Mouse (Mus musculus) layer of hippocampus, adult 8-10 months (tissue): ENCODE data around the gene Pak6. TPM values are rescaled to one million over a fixed set of nuclear protein-coding genes. Genes with fewer than 3 reads are reported as not detected.
"Not testable (repeated sequence)": the region's sequence is repeated elsewhere in the genome, so short reads cannot be mapped to it uniquely, and the experiment has no call there.

Experiments
- DNase-seq, 2 experiments: peaks; one replicate each; pipeline ENCODE4 v3.0.0; 2022; ENCODE audit warnings: low spot score in 2 of 2
- total RNA-seq, 4 experiments: library from RNA; stranded (reverse); gene quantifications; 2 replicates each; pipeline ENCODE4 v1.2.4; 2022

Pak6 gene
- 10 to 100 TPM; 50.7 to 58.1 (median 54.1) TPM for total RNA-seq

DNA sequence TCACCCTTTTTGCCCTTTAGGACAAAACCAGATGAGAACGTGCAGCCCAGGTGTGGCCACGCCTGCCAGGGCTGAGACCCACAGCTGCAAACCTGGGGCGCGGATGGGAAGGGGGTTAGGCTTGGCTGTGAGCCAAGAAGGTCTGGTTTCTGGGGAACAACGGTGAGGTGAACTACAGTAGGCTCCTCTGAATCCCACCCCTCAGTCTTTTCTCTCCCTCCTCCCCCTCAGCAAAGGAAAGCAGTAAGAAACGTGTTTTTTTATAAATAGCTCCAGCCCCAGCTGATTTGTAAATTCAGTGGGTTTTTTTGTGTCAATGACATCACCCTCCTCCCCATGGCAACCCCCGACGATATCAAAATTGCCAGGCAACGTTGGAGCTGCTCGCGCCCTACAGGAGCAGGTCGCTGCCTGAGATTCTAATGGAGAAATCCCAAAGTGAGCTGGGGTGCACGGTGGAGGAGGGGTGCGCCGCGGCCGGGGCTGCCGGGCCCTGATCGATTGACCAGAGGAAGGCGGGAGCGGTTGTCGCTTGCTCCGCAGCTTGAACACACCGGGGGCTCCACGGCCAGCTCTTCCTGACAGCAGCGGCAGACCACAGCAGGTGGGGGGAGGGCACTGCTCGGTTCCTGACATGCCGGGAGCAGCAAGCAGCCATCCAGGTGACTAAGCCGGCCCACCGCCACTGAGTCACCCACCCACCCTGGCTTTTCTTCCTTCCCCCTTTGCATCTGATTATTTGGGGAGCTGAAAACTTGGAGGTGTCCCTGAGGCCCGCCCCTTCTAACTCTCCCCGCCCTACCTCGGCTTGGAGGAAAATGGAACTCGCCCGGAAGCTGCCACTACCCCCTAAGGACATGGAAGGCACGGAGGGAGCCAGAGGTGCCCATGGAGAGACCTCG is at the start of gene Pak6:
Pak6 (plus strand) TSS at position 402 of the 902 bp plus-strand sequence.
- DNase-seq: peak; percentile 64 to 69

- DNase-seq: no peak
Observed at GRCm38 (mm10) chr2:118618013-118618412, 45.1 kb upstream of the Pak6 start.

GRCm38 (mm10) chr2:118620101-118620500 is 43.0 kb upstream of the Pak6 start:
- DNase-seq: no peak

DNA sequence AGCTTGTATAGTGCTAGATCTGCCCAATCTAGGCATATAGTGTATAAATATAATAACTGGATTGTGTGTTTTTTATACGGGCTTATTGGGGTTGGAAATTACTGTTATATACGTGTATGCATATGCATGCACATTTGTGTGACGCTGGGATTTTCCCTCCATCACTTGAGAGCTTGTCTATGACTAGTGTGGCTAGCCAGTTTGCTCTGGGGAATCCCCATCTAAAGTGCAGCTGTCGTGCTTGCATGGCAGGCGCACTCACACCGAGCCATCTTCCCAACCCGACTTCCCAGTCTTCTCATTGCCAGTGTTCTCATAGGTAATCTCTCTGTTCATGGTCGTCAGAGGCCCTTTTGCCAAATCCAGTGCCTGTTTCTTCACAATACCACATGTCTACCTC is 42.5 kb upstream of the Pak6 start:
- no peak for DNase-seq

GRCm38 (mm10) chr2:118629276-118629675 is 33.8 kb upstream of the Pak6 start:
- peak in 1 of 2 experiments; percentile 21 for DNase-seq

- DNase-seq: no peak
Observed at GRCm38 (mm10) chr2:118633441-118633840, 29.7 kb upstream of the Pak6 start.

GRCm38 (mm10) chr2:118637258-118637657 is 25.8 kb upstream of the Pak6 start:
- no peak for DNase-seq

DNA sequence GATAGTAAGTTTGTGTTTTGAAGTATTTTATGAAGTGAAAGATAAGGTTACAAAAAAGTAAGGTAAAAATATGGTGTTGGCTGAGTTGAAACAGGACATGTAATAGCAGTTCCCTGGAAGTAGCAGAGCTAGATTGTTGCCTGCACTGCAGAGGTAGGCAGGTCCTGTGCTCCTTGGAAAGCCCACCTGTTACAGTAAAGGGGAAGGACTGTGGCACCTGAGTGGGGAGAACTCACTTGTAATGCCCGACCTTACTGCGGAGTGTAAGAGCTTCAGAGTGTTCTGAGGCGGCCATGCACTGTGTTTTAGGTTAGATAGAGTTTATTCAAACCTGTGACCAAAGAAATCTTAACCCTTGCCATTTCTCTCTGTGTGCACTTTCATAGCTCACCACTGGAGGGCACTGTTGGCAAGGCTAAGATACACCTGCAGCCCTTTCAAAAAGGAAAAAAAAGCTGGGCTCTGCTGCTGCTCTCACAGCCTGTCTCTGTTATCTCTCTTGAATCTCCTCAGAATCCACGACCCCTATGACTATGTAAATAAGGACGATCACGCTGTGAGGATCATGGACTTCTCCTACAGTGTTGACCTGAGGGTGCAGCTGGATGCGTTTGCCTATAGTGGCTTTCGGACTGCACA is 25.1 kb upstream of the Pak6 start:
- peak; percentile 39 to 75 for DNase-seq

GRCm38 (mm10) chr2:118638686-118639085 is 24.4 kb upstream of the Pak6 start:
- DNase-seq: no peak

GRCm38 (mm10) chr2:118641147-118641546 is 22.0 kb upstream of the Pak6 start:
- DNase-seq: no peak

DNA sequence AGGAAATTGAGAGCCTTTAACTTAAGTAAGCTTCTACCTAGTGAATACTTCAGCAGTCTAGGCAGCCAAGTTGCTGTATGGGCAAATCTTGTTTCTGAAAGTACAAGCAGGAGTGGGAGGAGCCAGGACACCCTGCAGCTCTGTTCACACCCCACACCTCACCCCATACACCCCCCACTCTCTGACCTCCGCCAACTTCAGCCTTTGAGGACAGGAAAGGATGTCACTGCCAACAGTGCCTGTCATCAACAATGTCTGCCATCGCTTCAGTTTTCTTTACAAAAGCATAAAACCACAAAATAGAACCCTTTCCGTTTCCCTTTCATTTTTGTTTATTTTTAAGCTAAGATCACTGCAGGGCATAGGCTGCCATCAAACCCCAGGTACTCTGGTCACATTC is 20.7 kb upstream of the Pak6 start:
- DNase-seq: no peak

DNA sequence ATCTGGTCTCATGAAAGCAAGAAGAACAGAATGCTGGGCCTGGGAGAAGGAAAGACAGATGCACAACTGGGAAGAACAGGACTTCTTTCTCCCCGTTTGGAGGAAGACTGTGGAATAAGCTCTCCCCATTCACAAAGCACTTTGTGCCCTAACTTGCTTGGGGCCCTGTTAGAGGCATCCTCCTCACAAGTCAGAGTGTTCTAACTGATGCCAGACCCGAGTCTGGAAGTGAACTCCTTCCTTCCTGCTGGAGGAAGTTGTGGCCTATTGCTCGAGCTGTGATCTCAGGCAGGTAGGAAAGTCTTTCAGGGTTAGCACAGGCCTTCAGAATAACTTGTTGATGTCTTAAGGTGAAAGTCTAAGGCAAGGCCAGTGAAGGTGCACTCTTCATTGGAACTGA is 20.2 kb upstream of the Pak6 start:
- DNase-seq: no peak

- no peak for DNase-seq
Observed at GRCm38 (mm10) chr2:118646665-118647064, 16.4 kb upstream of the Pak6 start.

DNA sequence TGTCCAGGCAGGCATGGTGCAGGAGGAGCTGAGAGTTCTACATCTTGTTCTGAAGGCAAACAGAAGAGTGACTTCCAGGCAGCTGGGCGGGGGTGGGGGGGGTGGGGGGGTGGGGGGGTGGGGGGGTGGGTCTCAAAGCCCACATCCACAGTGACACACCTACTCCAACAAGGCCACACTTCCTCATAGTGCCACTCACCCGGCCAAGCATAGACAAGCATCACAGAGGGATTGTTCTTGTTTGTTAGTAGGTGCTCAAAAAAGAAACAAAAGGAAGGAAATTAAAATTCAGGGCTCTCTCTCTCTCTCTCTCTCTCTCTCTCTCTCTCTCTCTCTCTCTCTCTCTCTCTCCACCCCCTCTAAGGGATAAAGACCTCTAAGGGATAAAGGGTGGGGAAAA is 12.4 kb upstream of the Pak6 start:
- DNase-seq: not testable (repeated sequence)

DNA sequence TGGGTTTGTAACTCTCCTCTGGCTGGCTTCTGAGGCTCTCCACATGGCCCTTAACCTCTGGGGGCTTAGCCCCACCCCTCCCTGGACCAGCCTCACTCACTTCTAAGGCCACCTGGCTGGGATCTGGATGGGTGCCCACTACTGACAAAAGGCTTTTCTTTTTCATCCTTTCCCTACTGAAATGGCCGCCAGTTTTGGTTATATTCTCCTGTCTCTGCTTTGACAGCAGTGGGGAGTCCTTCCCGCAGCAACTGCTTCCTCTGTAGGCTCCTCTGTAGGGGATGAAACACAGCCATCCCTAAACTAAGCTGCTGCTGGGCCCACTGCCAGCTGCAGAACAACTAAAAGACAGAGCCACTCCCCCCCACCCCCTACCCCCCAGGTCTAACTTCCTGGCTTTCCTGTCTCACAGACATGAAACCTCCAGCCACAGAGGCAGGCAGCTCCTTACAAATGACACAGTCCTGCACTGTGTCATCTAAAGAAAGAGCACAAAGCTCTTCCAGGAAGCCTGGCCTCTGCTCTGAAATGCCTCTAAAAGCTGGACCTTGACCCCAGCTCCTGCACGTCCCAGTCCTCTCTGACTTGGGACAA is 6.3 kb upstream of the Pak6 start:
- no peak for DNase-seq

DNA sequence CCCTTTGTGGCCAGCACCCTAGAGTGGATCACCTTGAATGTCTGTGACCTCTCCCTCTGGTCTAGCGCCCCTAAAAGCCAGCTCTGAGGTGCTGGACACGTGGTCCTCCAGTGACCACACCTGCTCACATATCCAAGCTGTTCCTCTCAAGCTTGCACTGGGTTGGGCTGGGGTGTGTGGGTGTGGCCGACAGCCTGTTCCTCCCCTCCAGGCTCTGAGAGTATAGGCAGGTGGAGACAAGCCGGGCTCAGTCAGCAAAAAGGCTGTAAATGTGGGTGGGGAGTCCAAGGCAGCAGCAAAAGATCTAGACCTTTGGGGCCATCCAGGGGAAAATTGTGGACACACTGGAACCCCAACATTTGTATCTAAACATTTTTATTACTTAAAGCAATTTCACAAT is 4.6 kb upstream of the Pak6 start:
- DNase-seq: no peak

- DNase-seq: no peak
Observed at GRCm38 (mm10) chr2:118659077-118659476, 4.0 kb upstream of the Pak6 start.

DNA sequence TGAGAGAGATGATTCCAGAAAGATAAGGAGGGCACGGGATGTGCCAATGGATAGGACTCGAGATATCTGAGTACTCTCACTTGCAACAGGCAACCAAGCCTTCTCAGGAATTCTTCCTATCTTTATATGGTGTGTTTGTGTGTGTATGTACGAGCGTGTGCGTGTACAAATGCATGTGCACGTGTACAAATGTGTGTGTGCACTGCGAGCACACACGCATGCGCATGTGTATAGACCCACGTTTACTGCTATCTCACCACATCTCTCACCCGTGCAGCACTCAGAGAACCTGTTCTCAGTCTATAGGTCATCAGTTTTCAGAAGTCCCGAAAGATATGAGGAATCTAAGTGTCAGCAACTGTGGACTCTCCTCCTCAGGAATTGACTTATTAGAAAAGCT is 3.6 kb upstream of the Pak6 start:
- no peak for DNase-seq

- peak; percentile 34 to 38 for DNase-seq
Observed at GRCm38 (mm10) chr2:118659998-118660452, 3.1 kb upstream of the Pak6 start.

DNA sequence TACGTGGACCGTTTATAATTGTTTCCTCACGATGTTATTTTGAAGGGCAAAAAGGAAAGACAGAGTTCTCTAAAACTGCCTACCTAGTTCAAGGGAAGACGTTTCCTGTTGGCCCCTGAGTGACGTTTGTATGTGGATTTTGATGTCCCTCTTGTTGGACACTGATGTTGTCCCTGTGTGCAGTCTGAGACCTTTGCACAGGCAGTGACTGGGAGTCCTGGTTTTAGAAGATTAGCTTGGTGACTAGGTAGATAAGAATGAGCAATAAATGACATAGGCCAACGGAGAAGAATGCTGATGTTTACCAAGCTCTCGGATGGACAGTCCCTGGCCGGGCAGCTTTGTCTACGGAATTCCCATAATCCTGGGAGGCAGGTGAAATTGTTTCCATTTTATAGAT is 1.2 kb upstream of the Pak6 start:
- DNase-seq: no peak

GRCm38 (mm10) chr2:118663804-118664766 is 982 bp downstream of the Pak6 start:
- peak in 1 of 2 experiments; percentile 19 for DNase-seq
